Mouse (Mus musculus): ENCODE measurements around the gene Psmd6. TPM values are rescaled to one million over a fixed set of nuclear protein-coding genes. Genes with fewer than 3 reads are reported as not detected.

Psmd6 gene
- total RNA-seq, 1 experiment = 187 TPM

DNA sequence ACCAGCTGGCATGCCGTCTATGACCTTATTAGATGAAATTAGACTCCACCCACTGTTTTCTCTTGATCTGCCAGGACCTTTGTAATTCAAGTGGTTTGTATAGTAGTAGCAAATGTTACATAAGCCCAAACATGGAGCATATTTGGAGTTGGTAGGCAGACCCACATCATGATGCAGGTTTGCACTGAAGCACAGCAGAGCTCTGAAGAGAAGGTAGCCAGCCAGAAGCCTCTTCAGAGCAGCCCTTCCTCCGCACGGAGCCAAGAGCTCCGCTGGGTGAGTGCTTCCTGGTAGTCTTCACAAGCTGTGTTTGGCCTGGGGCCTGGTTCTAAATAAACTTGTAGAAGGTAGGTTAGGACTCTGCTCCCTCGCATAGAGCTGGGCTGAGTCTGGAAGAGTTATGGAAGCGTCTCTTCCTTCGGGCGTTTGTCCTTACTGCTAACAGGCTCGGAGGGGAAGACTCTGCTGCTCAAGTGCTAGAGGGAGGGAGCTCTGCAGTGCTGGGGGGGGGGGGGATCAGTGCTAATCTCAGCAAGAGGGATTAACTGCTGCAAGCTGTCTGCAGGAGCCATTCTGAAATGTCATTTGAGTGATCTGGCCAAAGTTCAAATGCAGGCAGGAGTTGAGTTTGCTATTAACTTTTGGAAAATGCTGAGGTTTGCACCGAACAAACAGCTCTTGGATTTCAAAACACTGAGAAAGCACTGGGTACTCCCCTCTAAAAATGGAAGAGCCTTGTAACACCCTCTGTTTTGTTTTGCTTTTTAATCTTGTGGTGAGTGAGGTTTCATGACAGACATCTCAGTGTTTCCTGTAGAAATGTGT is 52.9 kb downstream of the Psmd6 start:
- H3K4me1 ChIP-seq (ENCODE audit: control insufficient read depth in 2 of 2, insufficient read depth in 2 of 2, low read length in 2 of 2, poor library complexity in 1 of 2) = peaks cover 2 to 5% of the 10 kb centered on the region in 2 experiments; a peak in 1 of 4 replicates
- H3K27ac ChIP-seq (ENCODE audit: insufficient read depth, low read depth, low read length, poor library complexity, severe bottlenecking) = no peak overlapping the region
- no peaks in the 10 kb centered on the region for H3K36me3 ChIP-seq (ENCODE audit: control insufficient read depth, insufficient read depth, low read length, poor library complexity, severe bottlenecking)
- H3K9ac ChIP-seq (ENCODE audit: insufficient read depth, low read depth, low read length, poor library complexity, severe bottlenecking) = 0 out of 2 replicates have a peak overlapping the region, but pooled peaks have one; percentile 21
- TF ChIP-seq MAFK (IDR thresholded peaks at IDR 0.05; ENCODE audit: insufficient read depth, low read depth, low read length) = no peak
- TF ChIP-seq ZC3H11A (IDR thresholded peaks at IDR 0.05; ENCODE audit: borderline replicate concordance, low read depth, low read length) = no peak
- TF ChIP-seq ZNF384 (IDR thresholded peaks at IDR 0.05; ENCODE audit: low read depth, low read length) = no peak
- TF ChIP-seq HCFC1 (IDR thresholded peaks at IDR 0.05; ENCODE audit: borderline replicate concordance, insufficient read depth, low read length) = no peak
- no peak for TF ChIP-seq CHD2 (IDR thresholded peaks at IDR 0.05; ENCODE audit: low read depth, low read length)
- H3K4me3 ChIP-seq (ENCODE audit: insufficient read depth in 1 of 2, low read depth in 1 of 2, low read length in 2 of 2, poor library complexity in 1 of 2, severe bottlenecking in 1 of 2) = peak overlapping the region; percentile 37 to 50
- DNase-seq (ENCODE audit: low read depth, low spot score) = no peak
- in situ Hi-C loops (cut with MboI; ENCODE audit: low sequenced_read_pairs in 2 of 2, unreplicated experiment in 2 of 2) = no loop called here
- H3K9me3 ChIP-seq (ENCODE audit: control insufficient read depth, insufficient read depth, low read depth, low read length) = no peaks in the 10 kb centered on the region

DNA sequence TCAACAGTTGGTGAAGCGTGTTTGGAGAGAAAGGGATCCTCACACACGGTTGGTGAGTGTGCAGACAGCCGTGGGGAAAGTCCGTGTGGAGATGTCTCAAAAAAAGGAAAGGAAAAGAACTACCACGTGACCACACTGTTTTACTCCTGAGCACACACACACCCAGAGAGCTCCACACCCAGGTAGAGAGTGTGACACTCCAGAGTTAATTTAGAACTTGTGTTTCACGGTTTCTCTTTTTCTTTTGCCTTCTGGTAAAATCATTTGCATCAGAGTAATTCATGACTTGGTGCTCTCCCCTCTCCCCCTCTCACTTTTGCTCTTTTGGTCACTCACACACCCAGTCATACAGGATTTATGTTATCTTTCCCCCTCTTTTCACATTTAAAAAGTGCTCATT is 54.5 kb downstream of the Psmd6 start:
- H3K36me3 ChIP-seq (ENCODE audit: control insufficient read depth, insufficient read depth, low read length, poor library complexity, severe bottlenecking) = no peaks in the 10 kb centered on the region
- H3K27ac ChIP-seq (ENCODE audit: insufficient read depth, low read depth, low read length, poor library complexity, severe bottlenecking) = no peak overlapping the region
- H3K4me3 ChIP-seq (ENCODE audit: insufficient read depth in 1 of 2, low read depth in 1 of 2, low read length in 2 of 2, poor library complexity in 1 of 2, severe bottlenecking in 1 of 2) = no peak overlapping the region
- in situ Hi-C loops (cut with MboI; ENCODE audit: low sequenced_read_pairs in 2 of 2, unreplicated experiment in 2 of 2) = no loop called here
- no peak overlapping the region for H3K9ac ChIP-seq (ENCODE audit: insufficient read depth, low read depth, low read length, poor library complexity, severe bottlenecking)
- H3K9me3 ChIP-seq (ENCODE audit: control insufficient read depth, insufficient read depth, low read depth, low read length) = no peaks in the 10 kb centered on the region
- peaks cover 2 to 5% of the 10 kb centered on the region in 2 experiments; a peak in 1 of 4 replicates for H3K4me1 ChIP-seq (ENCODE audit: control insufficient read depth in 2 of 2, insufficient read depth in 2 of 2, low read length in 2 of 2, poor library complexity in 1 of 2)
- TF ChIP-seq MAFK (IDR thresholded peaks at IDR 0.05; ENCODE audit: insufficient read depth, low read depth, low read length) = no peak
- no peak for TF ChIP-seq ZNF384 (IDR thresholded peaks at IDR 0.05; ENCODE audit: low read depth, low read length)
- no peak for TF ChIP-seq ZC3H11A (IDR thresholded peaks at IDR 0.05; ENCODE audit: borderline replicate concordance, low read depth, low read length)
- no peak for TF ChIP-seq CHD2 (IDR thresholded peaks at IDR 0.05; ENCODE audit: low read depth, low read length)
- TF ChIP-seq HCFC1 (IDR thresholded peaks at IDR 0.05; ENCODE audit: borderline replicate concordance, insufficient read depth, low read length) = no peak
- no peak for DNase-seq (ENCODE audit: low read depth, low spot score)

DNA sequence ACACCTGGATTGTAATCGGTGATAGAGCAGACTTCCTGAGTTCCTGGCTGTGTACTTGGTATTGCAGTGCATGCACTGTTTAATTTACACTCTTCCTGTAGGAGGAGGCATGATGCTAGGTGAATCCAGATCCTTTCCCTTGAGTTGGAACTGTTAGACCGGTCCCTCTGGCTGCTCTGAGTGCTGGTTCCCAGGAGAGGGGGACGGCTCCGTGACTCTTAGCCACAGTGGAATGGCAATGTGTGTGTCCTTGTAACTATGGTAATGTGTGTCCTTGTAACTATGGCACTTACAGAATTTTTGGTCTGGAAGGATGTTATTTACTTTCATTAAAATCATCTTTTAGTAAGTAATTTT is 55.7 kb downstream of the Psmd6 start:
- DNase-seq (ENCODE audit: low read depth, low spot score) = no peak
- Histone ChIP-seq H3K4me1 (ENCODE audit: control insufficient read depth in 2 of 2, insufficient read depth in 2 of 2, low read length in 2 of 2, poor library complexity in 1 of 2) (peaks cover 2 to 5% of the 10 kb centered on the region in 2 experiments; a peak in 1 of 4 replicates), H3K9me3 (ENCODE audit: control insufficient read depth, insufficient read depth, low read depth, low read length) (no peaks in the 10 kb centered on the region), H3K27ac (ENCODE audit: insufficient read depth, low read depth, low read length, poor library complexity, severe bottlenecking) (no peak overlapping the region), H3K4me3 (ENCODE audit: insufficient read depth in 1 of 2, low read depth in 1 of 2, low read length in 2 of 2, poor library complexity in 1 of 2, severe bottlenecking in 1 of 2) (no peak overlapping the region), H3K9ac (ENCODE audit: insufficient read depth, low read depth, low read length, poor library complexity, severe bottlenecking) (no peak overlapping the region), H3K36me3 (ENCODE audit: control insufficient read depth, insufficient read depth, low read length, poor library complexity, severe bottlenecking) (no peaks in the 10 kb centered on the region)
- TF ChIP-seq MAFK (IDR thresholded peaks at IDR 0.05; ENCODE audit: insufficient read depth, low read depth, low read length) (no peak), ZNF384 (IDR thresholded peaks at IDR 0.05; ENCODE audit: low read depth, low read length) (no peak), ZC3H11A (IDR thresholded peaks at IDR 0.05; ENCODE audit: borderline replicate concordance, low read depth, low read length) (no peak), CHD2 (IDR thresholded peaks at IDR 0.05; ENCODE audit: low read depth, low read length) (no peak), HCFC1 (IDR thresholded peaks at IDR 0.05; ENCODE audit: borderline replicate concordance, insufficient read depth, low read length) (no peak)
- in situ Hi-C loops (cut with MboI; ENCODE audit: low sequenced_read_pairs in 2 of 2, unreplicated experiment in 2 of 2) = no loop called here

DNA sequence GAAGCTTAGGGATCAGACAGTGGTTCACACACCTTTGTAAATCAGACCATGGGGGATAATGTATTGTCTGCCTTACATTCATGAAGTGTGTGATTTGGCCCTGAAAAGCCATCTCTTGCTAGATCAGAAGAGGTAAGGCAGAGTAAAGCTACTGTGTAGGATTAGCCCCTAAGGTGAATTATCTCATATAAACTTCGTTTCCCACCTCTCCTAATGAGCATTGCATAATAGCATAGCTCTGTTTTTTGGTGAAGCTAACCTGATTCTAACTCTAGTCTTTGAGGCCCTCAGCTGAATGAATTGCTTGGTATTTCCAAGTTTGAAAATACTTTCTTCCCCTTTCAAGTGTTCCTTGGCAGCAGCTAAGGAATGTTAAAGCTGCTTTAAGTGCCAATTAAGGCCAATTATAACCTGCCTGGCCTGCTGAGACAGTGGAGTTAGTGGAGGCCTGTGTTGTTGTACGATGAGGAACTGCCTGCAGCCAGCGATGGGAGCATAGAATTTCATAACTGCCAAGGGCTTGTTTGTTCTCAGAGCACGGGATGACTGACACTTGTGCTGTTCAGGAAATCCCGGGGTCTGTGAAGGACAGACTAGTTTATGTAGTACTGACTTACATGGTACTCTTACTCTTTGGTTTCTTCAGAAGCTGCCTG is 56.2 kb downstream of the Psmd6 start:
- TF ChIP-seq CHD2 (IDR thresholded peaks at IDR 0.05; ENCODE audit: low read depth, low read length) = no peak
- no peak for TF ChIP-seq ZC3H11A (IDR thresholded peaks at IDR 0.05; ENCODE audit: borderline replicate concordance, low read depth, low read length)
- no peak for TF ChIP-seq ZNF384 (IDR thresholded peaks at IDR 0.05; ENCODE audit: low read depth, low read length)
- TF ChIP-seq MAFK (IDR thresholded peaks at IDR 0.05; ENCODE audit: insufficient read depth, low read depth, low read length) = no peak
- TF ChIP-seq HCFC1 (IDR thresholded peaks at IDR 0.05; ENCODE audit: borderline replicate concordance, insufficient read depth, low read length) = no peak
- no peak for DNase-seq (ENCODE audit: low read depth, low spot score)
- in situ Hi-C loops (cut with MboI; ENCODE audit: low sequenced_read_pairs in 2 of 2, unreplicated experiment in 2 of 2) = no loop called here
- H3K4me3 ChIP-seq (ENCODE audit: insufficient read depth in 1 of 2, low read depth in 1 of 2, low read length in 2 of 2, poor library complexity in 1 of 2, severe bottlenecking in 1 of 2) = no peak overlapping the region
- H3K36me3 ChIP-seq (ENCODE audit: control insufficient read depth, insufficient read depth, low read length, poor library complexity, severe bottlenecking) = no peaks in the 10 kb centered on the region
- H3K9ac ChIP-seq (ENCODE audit: insufficient read depth, low read depth, low read length, poor library complexity, severe bottlenecking) = no peak overlapping the region
- H3K4me1 ChIP-seq (ENCODE audit: control insufficient read depth in 2 of 2, insufficient read depth in 2 of 2, low read length in 2 of 2, poor library complexity in 1 of 2) = peaks cover 2 to 5% of the 10 kb centered on the region in 2 experiments; a peak in 1 of 4 replicates
- no peaks in the 10 kb centered on the region for H3K9me3 ChIP-seq (ENCODE audit: control insufficient read depth, insufficient read depth, low read depth, low read length)
- no peak overlapping the region for H3K27ac ChIP-seq (ENCODE audit: insufficient read depth, low read depth, low read length, poor library complexity, severe bottlenecking)
